Mouse (Mus musculus) lung, postnatal 0 days (tissue): Measurements from ENCODE around the gene Ddx51. TPM values are rescaled to one million over a fixed set of nuclear protein-coding genes. Genes with fewer than 3 reads are reported as not detected.

ENCODE experiments used
- ATAC-seq: fragments of 200-750 bp; cut with Nextera tagmentation; 2 replicates; pipeline ENCODE4 v1.8.0; 2017; ENCODE audit warnings: moderate library complexity
- DNase-seq: peaks from one replicate; pipeline ENCODE4 v3.0.0-alpha.2; 2016; ENCODE audit warnings: low spot score
- H3K27ac ChIP-seq: fragments of 300-500 bp; sonication (generic); 2 replicates; pipeline ENCODE4 v1.5.1; 2014; ENCODE audit warnings: antibody characterized with exemption, mild to moderate bottlenecking, low read length, mixed read lengths
- H3K27me3 ChIP-seq: fragments of 300-500 bp; sonication (generic); replicated peaks from 2 replicates; pipeline ENCODE4 v1.6.1; 2014; ENCODE audit warnings: low read length, mixed read lengths; ENCODE audit not compliant: insufficient read depth
- H3K36me3 ChIP-seq: fragments of 300-500 bp; sonication (generic); 2 replicates; pipeline ENCODE4 v1.6.1; 2014; ENCODE audit warnings: low read length, mixed read lengths; ENCODE audit not compliant: insufficient read depth
- H3K4me1 ChIP-seq: fragments of 300-500 bp; sonication (generic); 2 replicates; pipeline ENCODE4 v1.6.1; 2014; ENCODE audit warnings: antibody characterized with exemption, low read depth, low read length, mixed read lengths; ENCODE audit not compliant: insufficient read depth
- H3K4me2 ChIP-seq: fragments of 300-500 bp; sonication (generic); replicated peaks from 2 replicates; pipeline ENCODE4 v1.6.1; 2014; ENCODE audit warnings: low read depth, mild to moderate bottlenecking, low read length, moderate library complexity, mixed read lengths
- H3K4me3 ChIP-seq: fragments of 300-500 bp; sonication (generic); 2 replicates; pipeline ENCODE4 v1.5.1; 2014; ENCODE audit warnings: low read depth, low read length
- H3K9ac ChIP-seq: fragments of 300-500 bp; sonication (generic); replicated peaks from 2 replicates; pipeline ENCODE4 v1.6.1; 2014; ENCODE audit warnings: low read depth, mild to moderate bottlenecking
- H3K9me3 ChIP-seq: fragments of 300-500 bp; sonication (generic); 2 replicates; pipeline ENCODE4 v1.6.1; 2016; ENCODE audit warnings: low read length, mixed read lengths
- CTCF ChIP-seq: IDR thresholded peaks from 2 replicates; pipeline ENCODE4 v1.5.1; 2016; ENCODE audit warnings: antibody characterized with exemption, mild to moderate bottlenecking
- EP300 ChIP-seq: IDR thresholded peaks from 2 replicates; pipeline ENCODE4 v1.6.1; 2016; ENCODE audit warnings: antibody characterized with exemption, mild to moderate bottlenecking, control low read depth
- whole genome bisulfite sequencing: fragments of 180-500 bp; shearing (Covaris S2); extraction: QIAGEN DNeasy Blood & Tissue Kit; methylation state at CpG from one replicate; pipeline ENCODE4 v1.1.7; 2014; 5-methylcytosine and 5-hydroxymethylcytosine counted together
- polyA plus RNA-seq: library from polyadenylated mRNA; unstranded; fragments of >200 nt; fragmentation: Nextera tagmentation; extraction: Ambion mirVana; gene quantifications from 2 replicates; pipeline ENCODE4 v1.2.1, GENCODE M21; 2015

Gene Ddx51
- 7.3 and 7.4 TPM in 2 replicates for polyA plus RNA-seq

DNA sequence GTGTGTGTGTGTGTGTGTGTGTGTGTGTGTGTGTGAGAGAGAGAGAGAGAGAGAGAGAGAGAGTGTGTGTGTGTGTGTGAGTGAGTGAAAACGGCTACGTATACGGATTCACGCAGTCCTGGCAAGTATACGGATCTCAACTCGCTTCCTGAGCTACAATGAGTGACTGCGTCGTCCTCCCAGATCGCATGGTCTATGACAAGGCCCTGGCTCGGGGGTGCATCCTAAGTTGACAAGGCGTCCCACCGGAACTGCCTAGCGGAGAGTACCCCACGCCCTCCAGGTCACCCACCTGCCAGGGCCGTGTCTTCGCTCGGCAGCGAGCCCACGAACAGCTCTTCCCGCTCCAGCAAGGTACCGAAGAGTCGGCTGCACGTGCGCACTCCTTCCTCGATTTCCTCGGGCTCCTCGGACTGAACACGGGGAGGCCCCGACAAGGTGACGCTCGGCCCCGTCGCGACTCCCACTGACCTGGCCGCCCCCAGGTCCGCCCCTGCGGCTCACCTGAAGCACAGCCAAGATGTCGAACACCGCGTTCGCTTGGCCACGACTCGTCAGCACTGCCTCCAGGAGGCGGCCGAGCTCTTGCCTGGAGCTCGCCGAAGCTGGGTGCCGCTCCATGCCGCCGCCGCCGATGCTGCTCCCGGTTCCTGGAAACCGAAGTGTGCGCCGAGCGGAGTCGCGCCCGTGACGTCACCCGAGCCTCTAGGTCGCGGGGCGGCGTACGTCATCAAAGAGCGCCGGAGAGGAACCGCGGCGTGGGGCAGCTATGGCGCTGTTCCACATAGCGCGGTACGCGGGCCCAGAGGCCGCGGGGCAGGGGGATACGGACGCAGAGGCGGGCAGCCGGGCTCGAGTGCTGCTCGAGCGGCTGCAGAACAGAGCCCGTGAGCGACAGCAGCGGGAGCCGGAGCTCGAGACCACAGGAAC is at the start of gene Ddx51, which contains the start of gene Noc4l:
TSS of gene Ddx51 (plus strand) at position 733 of the 930 bp plus-strand sequence.
TSS of gene Noc4l (minus strand) at position 699 of the 930 bp plus-strand sequence.
- Histone ChIP-seq H3K27ac (peak within 1 kb of the TSS; percentile 59; the same call in 1 of the 2 replicates), H3K36me3 (peaks cover 46% of the 10 kb centered on the region), H3K9me3 (no peaks in the 10 kb centered on the region), H3K4me1 (0 out of 2 replicates have a peak, but pooled peaks cover 8% of the 10 kb centered on the region), H3K4me2 (peak within 1 kb of the TSS; percentile 96), H3K9ac (peak within 1 kb of the TSS; percentile 73), H3K4me3 (peak within 1 kb of the TSS; percentile 97), H3K27me3 (no peaks in the 10 kb centered on the region)
- under 1% methylated on average over 89 of the region's 91 CpGs for WGBS
- DNase-seq (peak; percentile 96), ATAC-seq (peak; percentile 92)
- TF ChIP-seq CTCF = peak; percentile 42; the same call in 1 of the 2 replicates
- no peak for TF ChIP-seq EP300

DNA sequence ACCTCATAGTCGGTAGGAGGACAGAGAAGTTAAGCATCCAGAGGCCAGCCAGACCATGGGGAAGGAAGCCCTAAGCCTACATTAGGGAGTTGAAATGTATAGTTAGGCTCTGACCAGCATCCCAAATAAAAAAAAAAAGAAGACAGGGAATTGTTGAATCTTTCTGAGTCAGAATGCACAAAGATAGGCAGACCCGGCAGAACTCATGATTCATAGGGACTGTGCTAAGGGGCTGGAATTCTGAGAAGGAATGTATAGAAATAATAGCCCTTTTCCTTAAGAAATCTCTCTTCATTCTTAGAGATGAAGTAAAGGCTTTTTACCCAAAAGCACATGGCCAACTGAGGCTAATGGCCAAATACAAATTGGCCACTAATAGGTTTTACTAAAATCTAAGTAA is 48.9 kb upstream of the Ddx51 start:
- Histone ChIP-seq H3K36me3 (no peaks in the 10 kb centered on the region), H3K27me3 (no peaks in the 10 kb centered on the region), H3K4me2 (no peak overlapping the region), H3K4me1 (no peaks in the 10 kb centered on the region), H3K27ac (no peak overlapping the region), H3K9me3 (no peaks in the 10 kb centered on the region), H3K9ac (no peak overlapping the region), H3K4me3 (no peak overlapping the region)
- ATAC-seq (no peak), DNase-seq (no peak)
- 78% methylated on average over 2 of the region's 2 CpGs for WGBS
- TF ChIP-seq CTCF (no peak), EP300 (no peak)

DNA sequence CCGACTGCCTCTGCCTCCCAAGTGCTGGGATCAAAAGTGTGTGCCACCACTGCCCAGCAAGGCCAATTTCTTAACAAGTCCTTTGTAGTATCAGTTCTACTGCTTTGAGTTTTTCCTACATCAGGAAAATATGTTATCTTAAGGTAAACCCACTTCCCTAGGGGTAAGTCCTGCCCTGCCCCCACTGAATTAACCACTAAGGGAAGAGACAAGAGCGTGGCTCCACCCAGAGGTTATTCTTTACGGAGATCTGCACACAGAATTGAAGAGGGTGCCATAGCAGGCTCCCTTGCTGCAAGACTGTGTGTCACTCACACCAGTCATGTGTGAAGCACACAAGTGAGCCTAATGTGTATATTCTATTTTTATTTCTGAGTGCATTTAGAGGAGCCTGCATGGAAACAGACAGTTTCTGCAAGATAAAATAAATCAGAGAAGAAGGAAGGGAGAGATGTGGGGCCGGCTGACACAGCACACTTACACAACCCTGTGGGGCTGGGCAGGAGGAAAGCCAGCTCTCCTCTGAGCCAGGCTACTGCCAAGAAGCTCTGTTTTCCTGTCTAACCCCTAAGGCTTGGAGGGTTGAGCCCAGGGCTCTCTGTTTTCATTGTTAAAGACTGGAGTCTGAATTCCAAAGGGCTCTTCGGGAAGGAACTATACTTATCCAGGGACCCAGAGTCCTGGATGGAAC is 47.6 kb upstream of the Ddx51 start:
- Histone ChIP-seq H3K9ac (no peak overlapping the region), H3K4me1 (no peaks in the 10 kb centered on the region), H3K27me3 (no peaks in the 10 kb centered on the region), H3K4me2 (no peak overlapping the region), H3K4me3 (no peak overlapping the region), H3K27ac (no peak overlapping the region), H3K36me3 (no peaks in the 10 kb centered on the region), H3K9me3 (no peaks in the 10 kb centered on the region)
- 47% methylated on average over 5 of the region's 5 CpGs for WGBS
- no peak for ATAC-seq
- TF ChIP-seq EP300 (no peak), CTCF (no peak)
- DNase-seq = no peak

DNA sequence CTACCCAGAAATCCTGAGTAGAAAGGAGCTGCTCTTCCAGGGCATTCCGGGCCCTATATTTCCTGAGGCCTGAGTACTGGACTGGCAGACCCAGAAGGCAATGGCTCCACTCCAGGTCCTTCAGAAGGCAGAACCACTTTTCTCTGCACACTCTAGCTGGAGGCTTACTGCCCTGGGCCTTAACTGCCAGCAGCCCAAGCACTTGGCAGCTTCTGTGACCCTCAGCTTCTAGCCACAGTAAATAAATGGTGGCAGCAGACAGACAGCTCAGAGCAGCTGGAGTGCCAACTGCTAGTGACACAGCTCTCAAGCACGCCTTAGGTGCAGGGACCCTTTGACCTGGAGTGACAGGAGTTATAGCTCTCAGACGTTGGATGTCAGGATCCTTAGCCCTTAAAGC is 45.5 kb upstream of the Ddx51 start:
- peak; percentile 30 for DNase-seq
- ATAC-seq = peak; percentile 60
- no peaks in the 10 kb centered on the region for H3K36me3 ChIP-seq
- H3K9ac ChIP-seq = no peak overlapping the region
- no peak overlapping the region for H3K4me3 ChIP-seq
- no peaks in the 10 kb centered on the region for H3K27me3 ChIP-seq
- H3K4me2 ChIP-seq = no peak overlapping the region
- no peaks in the 10 kb centered on the region for H3K9me3 ChIP-seq
- 33% methylated on average over 3 of the region's 3 CpGs for WGBS
- TF ChIP-seq EP300 (no peak), CTCF (no peak)
- H3K27ac ChIP-seq = no peak overlapping the region
- H3K4me1 ChIP-seq = no peaks in the 10 kb centered on the region

DNA sequence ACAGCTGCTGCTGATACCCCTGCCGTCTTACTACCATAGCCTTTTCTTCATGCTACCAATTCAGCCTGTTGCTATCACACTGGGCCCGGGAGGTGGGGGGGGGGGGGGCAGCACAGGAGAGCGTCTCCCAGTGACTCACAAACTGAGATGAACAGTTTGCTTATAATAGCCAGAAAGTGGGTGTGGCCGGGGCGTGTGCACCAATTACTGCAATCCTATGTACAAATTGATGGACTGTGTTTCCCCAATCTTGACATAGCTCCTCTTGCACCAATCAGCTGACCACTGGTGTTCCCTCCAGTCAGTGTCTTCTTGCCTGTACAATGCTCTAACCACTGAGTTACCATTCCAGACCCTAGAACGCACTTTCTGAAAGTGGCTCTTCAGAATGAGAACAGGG is 44.9 kb upstream of the Ddx51 start:
- H3K27ac ChIP-seq = no peak overlapping the region
- ATAC-seq (no peak), DNase-seq (no peak)
- H3K4me2 ChIP-seq = no peak overlapping the region
- H3K27me3 ChIP-seq = no peaks in the 10 kb centered on the region
- H3K36me3 ChIP-seq = no peaks in the 10 kb centered on the region
- no peak overlapping the region for H3K4me3 ChIP-seq
- TF ChIP-seq CTCF (no peak), EP300 (no peak)
- no peak overlapping the region for H3K9ac ChIP-seq
- H3K4me1 ChIP-seq = no peaks in the 10 kb centered on the region
- WGBS = 67% methylated on average over 6 of the region's 6 CpGs
- H3K9me3 ChIP-seq = no peaks in the 10 kb centered on the region

DNA sequence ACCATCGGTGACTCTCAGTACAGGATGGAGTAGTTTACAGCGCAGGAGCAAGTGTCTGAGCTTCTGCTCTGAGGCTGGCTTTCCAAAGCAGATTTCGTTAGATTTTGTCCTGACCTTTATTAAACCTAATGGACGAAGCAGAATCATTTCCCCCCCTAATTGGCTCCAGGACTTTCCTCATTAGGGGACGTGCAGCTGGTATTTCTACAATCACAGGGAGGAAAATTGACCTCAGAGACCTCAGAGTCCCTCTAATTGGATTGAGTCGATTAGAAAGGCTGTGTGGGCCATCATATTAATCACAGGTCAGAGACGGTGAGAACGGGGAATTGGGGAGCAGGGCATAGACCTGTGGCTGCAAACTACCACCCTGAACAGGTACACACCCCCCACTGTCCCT is 44.3 kb upstream of the Ddx51 start:
- WGBS = 66% methylated on average over 8 of the region's 8 CpGs
- no peaks in the 10 kb centered on the region for H3K36me3 ChIP-seq
- no peak overlapping the region for H3K4me3 ChIP-seq
- H3K27me3 ChIP-seq = no peaks in the 10 kb centered on the region
- no peaks in the 10 kb centered on the region for H3K4me1 ChIP-seq
- H3K27ac ChIP-seq = no peak overlapping the region
- H3K9me3 ChIP-seq = no peaks in the 10 kb centered on the region
- no peak for DNase-seq
- ATAC-seq = no peak
- TF ChIP-seq CTCF (no peak), EP300 (no peak)
- no peak overlapping the region for H3K4me2 ChIP-seq
- no peak overlapping the region for H3K9ac ChIP-seq
